Mouse (Mus musculus) neural tube, embryonic 14.5 days (tissue): ENCODE data around the gene F930015N05Rik. TPM values are rescaled to one million over a fixed set of nuclear protein-coding genes. Genes with fewer than 3 reads are reported as not detected.

Source experiments
- ATAC-seq: fragments of 200-750 bp; cut with Nextera tagmentation; 2 replicates; pipeline ENCODE4 v1.8.0; 2017; ENCODE audit warnings: low read depth, mild to moderate bottlenecking, moderate TSS enrichment, moderate library complexity
- H3K27ac ChIP-seq: fragments of 300-500 bp; sonication (generic); 2 replicates; pipeline ENCODE4 v1.5.1; 2014; ENCODE audit warnings: low read depth, mild to moderate bottlenecking, control low read depth, low read length, moderate library complexity, mixed read lengths
- H3K27me3 ChIP-seq: fragments of 300-500 bp; sonication (generic); 2 replicates; pipeline ENCODE4 v1.6.1; 2014; ENCODE audit warnings: low read length; ENCODE audit not compliant: control insufficient read depth, insufficient read depth
- H3K36me3 ChIP-seq: fragments of 300-500 bp; sonication (generic); 2 replicates; pipeline ENCODE4 v1.6.1; 2014; ENCODE audit warnings: low read length, mixed read lengths; ENCODE audit not compliant: control insufficient read depth, insufficient read depth
- H3K4me1 ChIP-seq: fragments of 300-500 bp; sonication (generic); 2 replicates; pipeline ENCODE4 v1.6.1; 2014; ENCODE audit warnings: low read length; ENCODE audit not compliant: control insufficient read depth, insufficient read depth
- H3K4me2 ChIP-seq: fragments of 300-500 bp; sonication (generic); 2 replicates; pipeline ENCODE4 v1.6.1; 2014; ENCODE audit warnings: mild to moderate bottlenecking, low read depth, low read length, control low read depth
- H3K4me3 ChIP-seq: fragments of 300-500 bp; sonication (generic); 2 replicates; pipeline ENCODE4 v1.5.1; 2014; ENCODE audit warnings: low read depth, low read length, control low read depth, mixed read lengths
- H3K9ac ChIP-seq: fragments of 300-500 bp; sonication (generic); replicated peaks from 2 replicates; pipeline ENCODE4 v1.6.1; 2014; ENCODE audit warnings: low read depth, mild to moderate bottlenecking, control low read depth, low read length, mixed read lengths
- H3K9me3 ChIP-seq: fragments of 300-500 bp; sonication (generic); 2 replicates; pipeline ENCODE4 v1.6.1; 2016; ENCODE audit warnings: low read length; ENCODE audit not compliant: control insufficient read depth
- WGBS: fragments of 180-500 bp; shearing (Covaris S2); extraction: QIAGEN DNeasy Blood & Tissue Kit; methylation state at CpG from one replicate; pipeline ENCODE4 v1.1.7; 2014; 5-methylcytosine and 5-hydroxymethylcytosine counted together
- polyA plus RNA-seq: library from polyadenylated mRNA; unstranded; fragments of >200 nt; fragmentation: Nextera tagmentation; extraction: Ambion mirVana; gene quantifications from 2 replicates; pipeline ENCODE4 v1.2.1, GENCODE M21; 2014

F930015N05Rik gene
- polyA plus RNA-seq, 1 experiment from 2014 or later: 2.3 TPM

- Histone ChIP-seq H3K4me1 (no peaks in the 10 kb centered on the region), H3K36me3 (no peaks in the 10 kb centered on the region), H3K27me3 (no peaks in the 10 kb centered on the region; the same call in 1 of the 2 replicates), H3K4me2 (no peak overlapping the region), H3K4me3 (no peak overlapping the region), H3K9me3 (no peaks in the 10 kb centered on the region), H3K27ac (no peak overlapping the region), H3K9ac (no peak overlapping the region)
- 29% methylated on average over 8 of the region's 8 CpGs for WGBS
- no peak for ATAC-seq
Measured at GRCm38 (mm10) chr11:64442119-64442518, 5.7 kb upstream of the F930015N05Rik start.

- Histone ChIP-seq H3K9me3 (no peaks in the 10 kb centered on the region), H3K9ac (no peak overlapping the region), H3K4me2 (no peak overlapping the region), H3K27ac (no peak overlapping the region), H3K36me3 (no peaks in the 10 kb centered on the region), H3K27me3 (no peaks in the 10 kb centered on the region; the same call in 1 of the 2 replicates), H3K4me3 (no peak overlapping the region), H3K4me1 (0 out of 2 replicates have a peak, but pooled peaks cover 5% of the 10 kb centered on the region)
- 34% methylated on average over 3 of the region's 3 CpGs for WGBS
- ATAC-seq: no peak
Measured at GRCm38 (mm10) chr11:64438909-64439308, 2.5 kb upstream of the F930015N05Rik start.

GRCm38 (mm10) chr11:64437721-64438120 is 1.3 kb upstream of the F930015N05Rik start:
- Histone ChIP-seq H3K36me3 (no peaks in the 10 kb centered on the region), H3K9me3 (no peaks in the 10 kb centered on the region), H3K4me2 (no peak overlapping the region), H3K4me1 (0 out of 2 replicates have a peak, but pooled peaks cover 5% of the 10 kb centered on the region), H3K27me3 (no peaks in the 10 kb centered on the region; the same call in 1 of the 2 replicates), H3K4me3 (no peak overlapping the region), H3K27ac (no peak overlapping the region), H3K9ac (no peak overlapping the region)
- no peak for ATAC-seq
- 29% methylated on average over 3 of the region's 3 CpGs for WGBS

- no peak for ATAC-seq
- 16% methylated on average over 5 of the region's 5 CpGs for WGBS
- Histone ChIP-seq H3K4me1 (0 out of 2 replicates have a peak, but pooled peaks cover 5% of the 10 kb centered on the region), H3K36me3 (no peaks in the 10 kb centered on the region), H3K4me2 (peak overlapping the region; percentile 99), H3K4me3 (peak overlapping the region; percentile 55), H3K27ac (no peak overlapping the region), H3K9me3 (no peaks in the 10 kb centered on the region), H3K9ac (no peak overlapping the region), H3K27me3 (no peaks in the 10 kb centered on the region; the same call in 1 of the 2 replicates)
Measured at GRCm38 (mm10) chr11:64436791-64437298, 392 bp upstream of the F930015N05Rik start.

- Histone ChIP-seq H3K9ac (peak overlapping the region; percentile 69), H3K9me3 (no peaks in the 10 kb centered on the region), H3K4me3 (peak overlapping the region; percentile 55), H3K27me3 (no peaks in the 10 kb centered on the region; the same call in 1 of the 2 replicates), H3K36me3 (no peaks in the 10 kb centered on the region), H3K4me2 (peak overlapping the region; percentile 99), H3K4me1 (0 out of 2 replicates have a peak, but pooled peaks cover 5% of the 10 kb centered on the region), H3K27ac (peak overlapping the region; percentile 50)
- peak; percentile 62 for ATAC-seq
- WGBS: under 1% methylated on average over 81 of the region's 81 CpGs
Measured at GRCm38 (mm10) chr11:64435546-64436411, 674 bp downstream of the F930015N05Rik start.

GRCm38 (mm10) chr11:64434611-64435545 is 1.6 kb downstream of the F930015N05Rik start, which contains the start of gene Hs3st3a1:
Gene Hs3st3a1, plus strand, starts transcription at chr11:64435332.
- Histone ChIP-seq H3K27ac (peak within 1 kb of the TSS; percentile 50), H3K36me3 (no peaks in the 10 kb centered on the region), H3K27me3 (no peaks in the 10 kb centered on the region; the same call in 1 of the 2 replicates), H3K4me1 (0 out of 2 replicates have a peak, but pooled peaks cover 5% of the 10 kb centered on the region), H3K9me3 (no peaks in the 10 kb centered on the region), H3K4me3 (peak within 1 kb of the TSS; percentile 55), H3K9ac (peak within 1 kb of the TSS; percentile 69), H3K4me2 (peak within 1 kb of the TSS; percentile 99)
- 1% methylated on average over 34 of the region's 36 CpGs for WGBS
- ATAC-seq: peak; percentile 88

GRCm38 (mm10) chr11:64418969-64419368 is 17.5 kb downstream of the F930015N05Rik start:
- no peak overlapping the region for H3K9ac ChIP-seq
- H3K4me1 ChIP-seq: no peaks in the 10 kb centered on the region
- no peak overlapping the region for H3K4me3 ChIP-seq
- no peaks in the 10 kb centered on the region for H3K36me3 ChIP-seq
- 57% methylated on average over 1 of the region's 1 CpGs for WGBS
- no peak for ATAC-seq
- H3K27me3 ChIP-seq: no peaks in the 10 kb centered on the region
- H3K4me2 ChIP-seq: no peak overlapping the region
- no peaks in the 10 kb centered on the region for H3K9me3 ChIP-seq
- H3K27ac ChIP-seq: no peak overlapping the region

- no peak overlapping the region for H3K9ac ChIP-seq
- no peak overlapping the region for H3K4me2 ChIP-seq
- no peaks in the 10 kb centered on the region for H3K27me3 ChIP-seq
- no peak overlapping the region for H3K27ac ChIP-seq
- ATAC-seq: no peak
- H3K4me3 ChIP-seq: no peak overlapping the region
- H3K36me3 ChIP-seq: no peaks in the 10 kb centered on the region
- WGBS: 26% methylated on average over 6 of the region's 6 CpGs
- no peaks in the 10 kb centered on the region for H3K9me3 ChIP-seq
- peaks cover 10% of the 10 kb centered on the region; the same call in 1 of the 2 replicates for H3K4me1 ChIP-seq
Measured at GRCm38 (mm10) chr11:64400534-64401093, 35.8 kb downstream of the F930015N05Rik start.
